Mouse (Mus musculus): ENCODE measurements around the gene Il18bp. TPM values are rescaled to one million over a fixed set of nuclear protein-coding genes. Genes with fewer than 3 reads are reported as not detected.

The Il18bp gene
- polyA plus RNA-seq, 1 experiment from 2014 or later = 5.4 TPM

GRCm38 (mm10) chr7:102000296-102000695, 18.2 kb downstream of the Il18bp start:
- WGBS = 86% methylated on average over 8 of the region's 8 CpGs
- no peak overlapping the region for H3K27ac ChIP-seq
- no peaks in the 10 kb centered on the region for H3K27me3 ChIP-seq
- ATAC-seq (ENCODE audit: low FRiP score) = no peak
- no peaks in the 10 kb centered on the region for H3K9me3 ChIP-seq (replicated peaks)
- H3K9ac ChIP-seq = no peak overlapping the region
- no peak overlapping the region for H3K4me2 ChIP-seq (replicated peaks)
- H3K36me3 ChIP-seq = peaks cover 97% of the 10 kb centered on the region
- H3K4me1 ChIP-seq = no peaks in the 10 kb centered on the region
- no peak overlapping the region for H3K4me3 ChIP-seq

GRCm38 (mm10) chr7:101999461-102000151, 18.9 kb downstream of the Il18bp start:
- H3K4me3 ChIP-seq = no peak overlapping the region
- 94% methylated on average over 15 of the region's 15 CpGs for WGBS
- H3K9me3 ChIP-seq (replicated peaks) = no peaks in the 10 kb centered on the region

GRCm38 (mm10) chr7:101998194-101998927, 20.1 kb downstream of the Il18bp start:
- Histone ChIP-seq H3K4me2 (replicated peaks) (no peak overlapping the region), H3K4me1 (no peaks in the 10 kb centered on the region), H3K4me3 (no peak overlapping the region), H3K36me3 (peaks cover 99% of the 10 kb centered on the region), H3K27me3 (no peaks in the 10 kb centered on the region), H3K9me3 (replicated peaks) (no peaks in the 10 kb centered on the region), H3K27ac (no peak overlapping the region), H3K9ac (no peak overlapping the region)
- no peak for ATAC-seq (ENCODE audit: low FRiP score)
- 73% methylated on average over 14 of the region's 14 CpGs for WGBS

More at GRCm38 (mm10) chr7:101999461-102000151, 18.9 kb downstream of the Il18bp start:
- Histone ChIP-seq H3K27me3 (no peaks in the 10 kb centered on the region), H3K36me3 (peaks cover 97% of the 10 kb centered on the region), H3K4me1 (no peaks in the 10 kb centered on the region), H3K4me2 (replicated peaks) (no peak overlapping the region), H3K9ac (no peak overlapping the region), H3K27ac (no peak overlapping the region)
- ATAC-seq (ENCODE audit: low FRiP score) = no peak

GRCm38 (mm10) chr7:101994241-101994640, 24.2 kb downstream of the Il18bp start:
- Histone ChIP-seq H3K27ac (no peak overlapping the region), H3K4me3 (no peak overlapping the region), H3K4me1 (no peaks in the 10 kb centered on the region), H3K9ac (no peak overlapping the region), H3K27me3 (no peaks in the 10 kb centered on the region), H3K36me3 (peaks cover 93% of the 10 kb centered on the region), H3K4me2 (replicated peaks) (no peak overlapping the region), H3K9me3 (replicated peaks) (no peaks in the 10 kb centered on the region)
- ATAC-seq (ENCODE audit: low FRiP score) = no peak
- 92% methylated on average over 3 of the region's 3 CpGs for WGBS

- Histone ChIP-seq H3K36me3 (peaks cover 62% of the 10 kb centered on the region), H3K27ac (no peak overlapping the region), H3K4me2 (replicated peaks) (no peak overlapping the region), H3K4me3 (no peak overlapping the region), H3K9ac (no peak overlapping the region), H3K4me1 (no peaks in the 10 kb centered on the region), H3K27me3 (no peaks in the 10 kb centered on the region), H3K9me3 (replicated peaks) (no peaks in the 10 kb centered on the region)
- 94% methylated on average over 3 of the region's 3 CpGs for WGBS
- ATAC-seq (ENCODE audit: low FRiP score) = no peak
Observed at GRCm38 (mm10) chr7:101985081-101985480, 33.4 kb downstream of the Il18bp start.

GRCm38 (mm10) chr7:101982735-101983134, 35.8 kb downstream of the Il18bp start:
- Histone ChIP-seq H3K9me3 (replicated peaks) (no peaks in the 10 kb centered on the region), H3K4me2 (replicated peaks) (no peak overlapping the region), H3K27me3 (no peaks in the 10 kb centered on the region), H3K4me1 (no peaks in the 10 kb centered on the region), H3K36me3 (peaks cover 46% of the 10 kb centered on the region), H3K9ac (no peak overlapping the region), H3K4me3 (no peak overlapping the region), H3K27ac (no peak overlapping the region)
- 100% methylated on average over 1 of the region's 1 CpGs for WGBS
- no peak for ATAC-seq (ENCODE audit: low FRiP score)

GRCm38 (mm10) chr7:101974505-101974904, 44.0 kb downstream of the Il18bp start:
- Histone ChIP-seq H3K9ac (no peak overlapping the region), H3K4me1 (peaks cover 26% of the 10 kb centered on the region), H3K36me3 (0 out of 2 replicates have a peak, but pooled peaks cover 13% of the 10 kb centered on the region), H3K4me3 (no peak overlapping the region), H3K9me3 (replicated peaks) (no peaks in the 10 kb centered on the region), H3K27ac (peak overlapping the region; percentile 36), H3K27me3 (no peaks in the 10 kb centered on the region), H3K4me2 (replicated peaks) (no peak overlapping the region)
- 54% methylated on average over 2 of the region's 2 CpGs for WGBS
- ATAC-seq (ENCODE audit: low FRiP score) = no peak

- WGBS = 71% methylated on average over 3 of the region's 3 CpGs
- H3K27me3 ChIP-seq = no peaks in the 10 kb centered on the region
- 0 out of 2 replicates have a peak, but pooled peaks cover 9% of the 10 kb centered on the region for H3K36me3 ChIP-seq
- no peaks in the 10 kb centered on the region for H3K9me3 ChIP-seq (replicated peaks)
- no peak overlapping the region for H3K4me2 ChIP-seq (replicated peaks)
- H3K4me3 ChIP-seq = no peak overlapping the region
- no peak overlapping the region for H3K9ac ChIP-seq
- H3K4me1 ChIP-seq = peaks cover 31% of the 10 kb centered on the region
- ATAC-seq (ENCODE audit: low FRiP score) = no peak
- 0 out of 2 replicates have a peak overlapping the region, but pooled peaks have one; percentile 2 for H3K27ac ChIP-seq
Observed at GRCm38 (mm10) chr7:101973730-101974129, 44.8 kb downstream of the Il18bp start.

GRCm38 (mm10) chr7:101971721-101972120, 46.8 kb downstream of the Il18bp start:
- Histone ChIP-seq H3K36me3 (0 out of 2 replicates have a peak, but pooled peaks cover 4% of the 10 kb centered on the region), H3K4me1 (peaks cover 33% of the 10 kb centered on the region), H3K27me3 (no peaks in the 10 kb centered on the region), H3K9ac (peak overlapping the region; percentile 93), H3K9me3 (replicated peaks) (no peaks in the 10 kb centered on the region), H3K4me2 (replicated peaks) (peak overlapping the region; percentile 66), H3K27ac (peak overlapping the region; percentile 100), H3K4me3 (peak overlapping the region; percentile 74)
- 59% methylated on average over 2 of the region's 2 CpGs for WGBS
- ATAC-seq (ENCODE audit: low FRiP score) = no peak

GRCm38 (mm10) chr7:101970821-101971461, 47.5 kb downstream of the Il18bp start:
- Histone ChIP-seq H3K4me2 (replicated peaks) (peak overlapping the region; percentile 66), H3K4me3 (peak overlapping the region; percentile 74), H3K9ac (peak overlapping the region; percentile 93), H3K36me3 (0 out of 2 replicates have a peak, but pooled peaks cover under 1% of the 10 kb centered on the region), H3K4me1 (peaks cover 33% of the 10 kb centered on the region), H3K27ac (peak overlapping the region; percentile 100), H3K9me3 (replicated peaks) (no peaks in the 10 kb centered on the region), H3K27me3 (no peaks in the 10 kb centered on the region)
- peak; percentile 77 for ATAC-seq (ENCODE audit: low FRiP score)
- WGBS = 3% methylated on average over 19 of the region's 19 CpGs

- peak; percentile 76 for ATAC-seq (ENCODE audit: low FRiP score)
- H3K9ac ChIP-seq = peak overlapping the region; percentile 93
Observed at GRCm38 (mm10) chr7:101970429-101970775, 48.1 kb downstream of the Il18bp start.

More at GRCm38 (mm10) chr7:101970429-101970775, 48.1 kb downstream of the Il18bp start:
- Histone ChIP-seq H3K27ac (peak overlapping the region; percentile 100), H3K27me3 (no peaks in the 10 kb centered on the region), H3K4me1 (peaks cover 33% of the 10 kb centered on the region), H3K4me2 (replicated peaks) (peak overlapping the region; percentile 66), H3K36me3 (no peaks in the 10 kb centered on the region), H3K9me3 (replicated peaks) (no peaks in the 10 kb centered on the region), H3K4me3 (peak overlapping the region; percentile 74)
- under 1% methylated on average over 15 of the region's 17 CpGs for WGBS
